Mouse (Mus musculus) liver, embryonic 14.5 days (tissue): ENCODE measurements around the gene Tubg2.

Experiments
- CTCF ChIP-seq: IDR thresholded peaks from 2 replicates; pipeline ENCODE4 v1.5.1; 2016; ENCODE audit warnings: antibody characterized with exemption, low read depth, control low read depth
- EP300 ChIP-seq: IDR thresholded peaks from 2 replicates; pipeline ENCODE4 v1.6.1; 2016; ENCODE audit warnings: antibody characterized with exemption, low read depth

GRCm38 (mm10) chr11:101181961-101182360 is 26.3 kb downstream of the Tubg2 start:
- TF ChIP-seq CTCF (no peak), EP300 (no peak)
